Mouse (Mus musculus): ENCODE results near the gene Ror1. TPM values are rescaled to one million over a fixed set of nuclear protein-coding genes. Genes with fewer than 3 reads are reported as not detected.

Ror1 gene
- polyA plus RNA-seq, 1 experiment from 2014 or later, result 5.9 TPM

- ATAC-seq (replicated peaks; ENCODE audit: low FRiP score) (no peak), DNase-seq (ENCODE audit: low spot score) (no peak)
- Histone ChIP-seq H3K36me3 (ENCODE audit: control insufficient read depth, insufficient read depth, low read length) (no peaks in the 10 kb centered on the region), H3K9me3 (ENCODE audit: control insufficient read depth, low read length) (no peaks in the 10 kb centered on the region), H3K27ac (ENCODE audit: low read depth, low read length) (no peak overlapping the region), H3K27me3 (ENCODE audit: control insufficient read depth, insufficient read depth, low read length) (no peaks in the 10 kb centered on the region), H3K4me3 (ENCODE audit: low read depth, low read length) (no peak overlapping the region), H3K4me2 (ENCODE audit: low read depth, low read length, severe bottlenecking) (no peak overlapping the region), H3K9ac (ENCODE audit: low read length) (no peak overlapping the region), H3K4me1 (replicated peaks; ENCODE audit: control insufficient read depth, insufficient read depth, low read length) (no peaks in the 10 kb centered on the region)
- 44% methylated on average over 2 of the region's 2 CpGs for WGBS
Measured at GRCm38 (mm10) chr4:100201322-100201721, 105.7 kb downstream of the Ror1 start.

- Histone ChIP-seq H3K27me3 (ENCODE audit: control insufficient read depth, insufficient read depth, low read length) (no peaks in the 10 kb centered on the region), H3K27ac (ENCODE audit: low read depth, low read length) (no peak overlapping the region), H3K9ac (ENCODE audit: low read length) (no peak overlapping the region), H3K4me1 (replicated peaks; ENCODE audit: control insufficient read depth, insufficient read depth, low read length) (no peaks in the 10 kb centered on the region), H3K4me2 (ENCODE audit: low read depth, low read length, severe bottlenecking) (no peak overlapping the region), H3K9me3 (ENCODE audit: control insufficient read depth, low read length) (no peaks in the 10 kb centered on the region), H3K36me3 (ENCODE audit: control insufficient read depth, insufficient read depth, low read length) (no peaks in the 10 kb centered on the region), H3K4me3 (ENCODE audit: low read depth, low read length) (no peak overlapping the region)
- ATAC-seq (replicated peaks; ENCODE audit: low FRiP score) (no peak), DNase-seq (ENCODE audit: low spot score) (no peak)
- 81% methylated on average over 5 of the region's 5 CpGs for WGBS
Measured at GRCm38 (mm10) chr4:100203066-100203465, 107.5 kb downstream of the Ror1 start.

GRCm38 (mm10) chr4:100203688-100204087 lies 108.1 kb downstream of the Ror1 start:
- Histone ChIP-seq H3K4me3 (ENCODE audit: low read depth, low read length) (no peak overlapping the region), H3K9ac (ENCODE audit: low read length) (no peak overlapping the region), H3K4me2 (ENCODE audit: low read depth, low read length, severe bottlenecking) (no peak overlapping the region), H3K27me3 (ENCODE audit: control insufficient read depth, insufficient read depth, low read length) (no peaks in the 10 kb centered on the region), H3K36me3 (ENCODE audit: control insufficient read depth, insufficient read depth, low read length) (no peaks in the 10 kb centered on the region), H3K9me3 (ENCODE audit: control insufficient read depth, low read length) (no peaks in the 10 kb centered on the region), H3K4me1 (replicated peaks; ENCODE audit: control insufficient read depth, insufficient read depth, low read length) (no peaks in the 10 kb centered on the region), H3K27ac (ENCODE audit: low read depth, low read length) (no peak overlapping the region)
- no peak for ATAC-seq (replicated peaks; ENCODE audit: low FRiP score)
- WGBS, result 59% methylated on average over 5 of the region's 5 CpGs
- DNase-seq (ENCODE audit: low spot score), result no peak

GRCm38 (mm10) chr4:100204381-100204780 lies 108.8 kb downstream of the Ror1 start:
- H3K27me3 ChIP-seq (ENCODE audit: control insufficient read depth, insufficient read depth, low read length), result no peaks in the 10 kb centered on the region
- H3K4me2 ChIP-seq (ENCODE audit: low read depth, low read length, severe bottlenecking), result no peak overlapping the region
- H3K4me3 ChIP-seq (ENCODE audit: low read depth, low read length), result no peak overlapping the region
- H3K27ac ChIP-seq (ENCODE audit: low read depth, low read length), result no peak overlapping the region
- no peaks in the 10 kb centered on the region for H3K4me1 ChIP-seq (replicated peaks; ENCODE audit: control insufficient read depth, insufficient read depth, low read length)
- DNase-seq (ENCODE audit: low spot score) (no peak), ATAC-seq (replicated peaks; ENCODE audit: low FRiP score) (no peak)
- no peak overlapping the region for H3K9ac ChIP-seq (ENCODE audit: low read length)
- no peaks in the 10 kb centered on the region for H3K9me3 ChIP-seq (ENCODE audit: control insufficient read depth, low read length)
- WGBS, result 77% methylated on average over 12 of the region's 12 CpGs
- H3K36me3 ChIP-seq (ENCODE audit: control insufficient read depth, insufficient read depth, low read length), result no peaks in the 10 kb centered on the region

- no peak overlapping the region for H3K4me3 ChIP-seq (ENCODE audit: low read depth, low read length)
- H3K36me3 ChIP-seq (ENCODE audit: control insufficient read depth, insufficient read depth, low read length), result no peaks in the 10 kb centered on the region
- H3K4me2 ChIP-seq (ENCODE audit: low read depth, low read length, severe bottlenecking), result no peak overlapping the region
- WGBS, result 51% methylated on average over 4 of the region's 4 CpGs
- DNase-seq (ENCODE audit: low spot score) (no peak), ATAC-seq (replicated peaks; ENCODE audit: low FRiP score) (no peak)
- no peak overlapping the region for H3K9ac ChIP-seq (ENCODE audit: low read length)
- no peaks in the 10 kb centered on the region for H3K4me1 ChIP-seq (replicated peaks; ENCODE audit: control insufficient read depth, insufficient read depth, low read length)
- no peak overlapping the region for H3K27ac ChIP-seq (ENCODE audit: low read depth, low read length)
- H3K9me3 ChIP-seq (ENCODE audit: control insufficient read depth, low read length), result no peaks in the 10 kb centered on the region
- H3K27me3 ChIP-seq (ENCODE audit: control insufficient read depth, insufficient read depth, low read length), result no peaks in the 10 kb centered on the region
Measured at GRCm38 (mm10) chr4:100208081-100208480, 112.5 kb downstream of the Ror1 start.

- no peak overlapping the region for H3K4me2 ChIP-seq (ENCODE audit: low read depth, low read length, severe bottlenecking)
- H3K9me3 ChIP-seq (ENCODE audit: control insufficient read depth, low read length), result no peaks in the 10 kb centered on the region
- no peaks in the 10 kb centered on the region for H3K27me3 ChIP-seq (ENCODE audit: control insufficient read depth, insufficient read depth, low read length)
- no peak for DNase-seq (ENCODE audit: low spot score)
- H3K4me3 ChIP-seq (ENCODE audit: low read depth, low read length), result no peak overlapping the region
- no peaks in the 10 kb centered on the region for H3K36me3 ChIP-seq (ENCODE audit: control insufficient read depth, insufficient read depth, low read length)
- ATAC-seq (replicated peaks; ENCODE audit: low FRiP score), result no peak
- no peak overlapping the region for H3K9ac ChIP-seq (ENCODE audit: low read length)
- no peaks in the 10 kb centered on the region for H3K4me1 ChIP-seq (replicated peaks; ENCODE audit: control insufficient read depth, insufficient read depth, low read length)
- 83% methylated on average over 4 of the region's 4 CpGs for WGBS
- H3K27ac ChIP-seq (ENCODE audit: low read depth, low read length), result no peak overlapping the region
Measured at GRCm38 (mm10) chr4:100209106-100209505, 113.5 kb downstream of the Ror1 start.

- no peaks in the 10 kb centered on the region for H3K36me3 ChIP-seq (ENCODE audit: control insufficient read depth, insufficient read depth, low read length)
- H3K27ac ChIP-seq (ENCODE audit: low read depth, low read length), result no peak overlapping the region
- 78% methylated on average over 4 of the region's 4 CpGs for WGBS
- no peaks in the 10 kb centered on the region for H3K4me1 ChIP-seq (replicated peaks; ENCODE audit: control insufficient read depth, insufficient read depth, low read length)
- H3K27me3 ChIP-seq (ENCODE audit: control insufficient read depth, insufficient read depth, low read length), result no peaks in the 10 kb centered on the region
- DNase-seq (ENCODE audit: low spot score), result no peak
- H3K4me2 ChIP-seq (ENCODE audit: low read depth, low read length, severe bottlenecking), result no peak overlapping the region
- no peak for ATAC-seq (replicated peaks; ENCODE audit: low FRiP score)
- no peaks in the 10 kb centered on the region for H3K9me3 ChIP-seq (ENCODE audit: control insufficient read depth, low read length)
- no peak overlapping the region for H3K9ac ChIP-seq (ENCODE audit: low read length)
- no peak overlapping the region for H3K4me3 ChIP-seq (ENCODE audit: low read depth, low read length)
Measured at GRCm38 (mm10) chr4:100211331-100211730, 115.7 kb downstream of the Ror1 start.

- Histone ChIP-seq H3K9ac (ENCODE audit: low read length) (no peak overlapping the region), H3K4me3 (ENCODE audit: low read depth, low read length) (no peak overlapping the region), H3K27ac (ENCODE audit: low read depth, low read length) (no peak overlapping the region), H3K4me1 (replicated peaks; ENCODE audit: control insufficient read depth, insufficient read depth, low read length) (no peaks in the 10 kb centered on the region), H3K27me3 (ENCODE audit: control insufficient read depth, insufficient read depth, low read length) (no peaks in the 10 kb centered on the region), H3K4me2 (ENCODE audit: low read depth, low read length, severe bottlenecking) (no peak overlapping the region), H3K9me3 (ENCODE audit: control insufficient read depth, low read length) (no peaks in the 10 kb centered on the region), H3K36me3 (ENCODE audit: control insufficient read depth, insufficient read depth, low read length) (no peaks in the 10 kb centered on the region)
- no peak for DNase-seq (ENCODE audit: low spot score)
- ATAC-seq (replicated peaks; ENCODE audit: low FRiP score), result no peak
- WGBS, result 69% methylated on average over 13 of the region's 13 CpGs
Measured at GRCm38 (mm10) chr4:100214324-100215215, 119.0 kb downstream of the Ror1 start.

- H3K4me3 ChIP-seq (ENCODE audit: low read depth, low read length), result no peak overlapping the region
- no peak overlapping the region for H3K9ac ChIP-seq (ENCODE audit: low read length)
- no peaks in the 10 kb centered on the region for H3K9me3 ChIP-seq (ENCODE audit: control insufficient read depth, low read length)
- WGBS, result 72% methylated on average over 3 of the region's 3 CpGs
- no peak for ATAC-seq (replicated peaks; ENCODE audit: low FRiP score)
- DNase-seq (ENCODE audit: low spot score), result no peak
- no peaks in the 10 kb centered on the region for H3K4me1 ChIP-seq (replicated peaks; ENCODE audit: control insufficient read depth, insufficient read depth, low read length)
- H3K27ac ChIP-seq (ENCODE audit: low read depth, low read length), result no peak overlapping the region
- H3K4me2 ChIP-seq (ENCODE audit: low read depth, low read length, severe bottlenecking), result no peak overlapping the region
- no peaks in the 10 kb centered on the region for H3K27me3 ChIP-seq (ENCODE audit: control insufficient read depth, insufficient read depth, low read length)
- no peaks in the 10 kb centered on the region for H3K36me3 ChIP-seq (ENCODE audit: control insufficient read depth, insufficient read depth, low read length)
Measured at GRCm38 (mm10) chr4:100216587-100216986, 121.0 kb downstream of the Ror1 start.
